Mouse (Mus musculus) lung, adult 2 months (tissue): ENCODE data around the gene Fut2. TPM values are rescaled to one million over a fixed set of nuclear protein-coding genes. Genes with fewer than 3 reads are reported as not detected.

Experiments used
- DNase-seq: peaks from one replicate; pipeline ENCODE4 v3.0.0; 2022
- H3K4me1 ChIP-seq: fragments of 200-500 bp; 2 replicates; pipeline ENCODE4 v1.6.1; 2011; ENCODE audit warnings: low read length; ENCODE audit not compliant: control insufficient read depth, insufficient read depth
- H3K4me3 ChIP-seq: fragments of 200-500 bp; replicated peaks from 2 replicates; pipeline ENCODE3; 2011; ENCODE audit warnings: low read depth, mild to moderate bottlenecking, control low read depth, low read length; ENCODE audit errors: extremely low read depth
- CTCF ChIP-seq: fragments of 200-500 bp; IDR thresholded peaks from 2 replicates; pipeline ENCODE4 v1.5.1; 2011; ENCODE audit warnings: mild to moderate bottlenecking, low read length, control low read depth; ENCODE audit not compliant: insufficient read depth
- POLR2A ChIP-seq: fragments of 200-500 bp; IDR thresholded peaks from 2 replicates; pipeline ENCODE4 v1.6.1; 2011; ENCODE audit warnings: low read depth, mild to moderate bottlenecking, control low read depth, low read length, borderline replicate concordance; ENCODE audit errors: extremely low read depth
- whole genome bisulfite sequencing: fragments of 180-500 bp; shearing (Covaris S2); methylation state at CpG from one replicate; pipeline ENCODE4 v1.1.7; 2018; 5-methylcytosine and 5-hydroxymethylcytosine counted together
- polyA plus RNA-seq: library from polyadenylated mRNA; depleted of rRNA; stranded (reverse); fragments of >200 nt; gene quantifications from 2 replicates; pipeline ENCODE4 v1.2.3, GENCODE M21; 2012; rRNA removed

Gene Fut2
- polyA plus RNA-seq, 1 experiment = 4.1 TPM

DNA sequence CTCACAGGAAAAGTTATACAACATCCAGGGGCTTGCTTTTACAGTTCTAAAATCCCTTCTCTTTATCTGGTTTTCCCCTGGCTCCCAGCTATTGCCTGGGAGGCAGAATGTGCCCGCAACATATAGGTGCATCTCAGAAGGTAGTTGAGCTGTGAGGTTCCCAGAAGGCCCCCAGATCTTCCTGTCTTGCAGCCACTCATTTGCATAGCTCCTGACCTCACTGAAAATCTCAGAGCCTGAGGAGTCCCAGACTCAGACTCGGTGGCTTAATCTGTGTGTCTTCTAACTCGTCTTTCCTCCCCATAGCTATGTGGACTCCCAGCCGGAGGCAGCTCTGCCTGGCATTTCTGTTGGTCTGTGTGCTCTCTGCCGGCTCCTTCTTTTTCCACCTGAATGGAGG, 47.9 kb downstream of the Fut2 start:
- 87% methylated on average over 5 of the region's 5 CpGs for WGBS

GRCm38 (mm10) chr7:45617042-45617695, 49.0 kb downstream of the Fut2 start, which contains the start of gene Fut1:
Fut1 (plus strand) TSS chr7:45617289.
- WGBS = 19% methylated on average over 31 of the region's 31 CpGs
- no peak for DNase-seq
- Histone ChIP-seq H3K4me1 (no peaks in the 10 kb centered on the region), H3K4me3 (no peak within 1 kb of the TSS)
- TF ChIP-seq POLR2A (no peak), CTCF (no peak)

More for the DNA sequence above, 47.9 kb downstream of the Fut2 start:
- Histone ChIP-seq H3K4me3 (no peak overlapping the region), H3K4me1 (no peaks in the 10 kb centered on the region)
- no peak for TF ChIP-seq CTCF
- TF ChIP-seq POLR2A = no peak
- no peak for DNase-seq

DNA sequence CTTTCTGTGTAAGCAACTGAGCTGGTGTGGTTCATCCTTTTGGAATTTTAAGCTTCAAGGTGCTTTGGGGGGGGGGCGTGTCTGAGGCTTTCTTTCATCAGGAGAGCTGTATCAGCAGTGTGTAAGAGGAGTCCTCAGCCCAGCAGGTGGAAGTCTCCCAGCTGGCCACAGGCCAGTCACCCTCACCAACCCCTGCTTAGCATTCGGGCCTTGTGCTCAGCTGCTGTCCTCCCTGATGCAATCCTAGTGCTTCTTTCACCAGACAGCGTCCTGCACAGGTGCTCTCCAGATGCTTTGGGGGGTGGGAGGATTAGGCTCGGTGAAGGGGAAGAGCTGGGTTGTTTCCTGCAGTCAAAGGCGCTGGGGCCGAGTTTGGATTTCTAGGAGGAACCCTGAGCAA, 49.9 kb downstream of the Fut2 start:
- TF ChIP-seq CTCF = no peak
- TF ChIP-seq POLR2A = no peak
- H3K4me3 ChIP-seq = no peak overlapping the region
- DNase-seq = no peak
- no peaks in the 10 kb centered on the region for H3K4me1 ChIP-seq
- 47% methylated on average over 6 of the region's 6 CpGs for WGBS

DNA sequence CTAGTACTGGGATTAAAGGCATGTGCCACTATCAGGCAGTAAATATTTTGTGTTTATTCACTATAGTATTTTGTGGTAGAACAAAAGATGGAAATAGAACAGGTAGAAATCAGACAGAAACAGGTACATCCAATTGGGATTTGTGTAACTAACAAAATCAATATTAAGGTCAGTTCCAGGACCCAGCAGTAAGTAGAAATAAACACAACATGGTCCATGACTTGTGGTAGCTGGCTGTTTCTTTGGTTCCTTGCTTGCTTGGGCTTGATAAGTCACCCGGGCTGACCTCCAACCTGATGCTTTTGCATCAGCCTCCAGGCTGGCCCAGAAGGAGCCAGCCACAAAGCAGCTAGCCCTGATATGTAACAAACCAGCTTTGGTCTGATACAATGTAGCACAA, 56.7 kb downstream of the Fut2 start:
- H3K4me1 ChIP-seq = no peaks in the 10 kb centered on the region
- 79% methylated on average over 1 of the region's 1 CpGs for WGBS
- DNase-seq = no peak
- TF ChIP-seq CTCF (no peak), POLR2A (no peak)
- no peak overlapping the region for H3K4me3 ChIP-seq

- WGBS = 53% methylated on average over 9 of the region's 9 CpGs
- no peak for DNase-seq
- TF ChIP-seq POLR2A = no peak
- TF ChIP-seq CTCF = no peak
- no peak overlapping the region for H3K4me3 ChIP-seq
- H3K4me1 ChIP-seq = no peaks in the 10 kb centered on the region
Observed at GRCm38 (mm10) chr7:45605704-45606289, 60.4 kb downstream of the Fut2 start.

DNA sequence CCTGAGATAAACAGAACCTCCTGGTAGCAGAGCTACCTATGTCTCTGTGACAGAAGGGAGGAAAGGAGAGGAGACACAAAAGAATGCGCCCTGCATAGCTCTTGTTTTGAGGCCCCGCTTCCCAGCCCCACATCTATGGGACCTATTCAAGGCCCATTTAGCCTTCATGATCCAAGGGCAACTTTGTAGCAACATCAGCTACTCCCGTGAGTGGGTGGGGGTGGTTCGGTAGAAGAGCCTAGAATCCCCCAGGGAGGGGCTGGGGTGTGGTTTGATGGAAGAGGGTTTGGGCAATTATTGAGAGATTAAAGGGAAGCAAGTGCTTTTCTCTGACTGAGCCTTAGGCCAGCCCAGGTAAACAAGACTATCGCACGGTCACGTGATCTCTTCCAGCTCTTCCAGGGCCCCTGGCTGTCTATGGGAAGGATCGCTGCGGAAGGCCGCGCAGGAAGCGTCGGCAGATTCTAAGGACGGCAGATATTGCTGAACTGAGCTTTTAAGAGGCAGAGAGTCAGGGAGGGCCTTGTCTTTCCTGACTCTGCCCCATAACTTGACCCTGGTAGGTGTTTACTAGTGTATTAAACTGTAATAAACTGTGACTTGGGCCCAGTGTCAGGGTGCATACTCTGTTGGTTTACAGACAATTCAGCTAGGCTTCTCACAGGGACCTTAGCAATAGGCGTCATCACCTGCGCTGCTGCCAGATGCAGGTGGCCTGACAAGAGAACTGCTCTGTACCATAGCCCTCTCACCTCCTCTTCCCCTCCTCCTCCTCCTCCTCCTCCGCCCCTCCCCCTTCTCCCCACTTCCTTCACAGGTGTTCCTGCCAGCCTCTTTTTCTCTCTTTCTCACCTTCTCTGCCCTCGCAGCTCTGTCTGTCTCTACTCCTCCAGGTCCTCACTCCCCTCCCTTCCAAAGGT, 67.0 kb downstream of the Fut2 start:
- H3K4me1 ChIP-seq = no peaks in the 10 kb centered on the region
- WGBS = 46% methylated on average over 18 of the region's 18 CpGs
- no peak for DNase-seq
- no peak overlapping the region for H3K4me3 ChIP-seq
- TF ChIP-seq POLR2A = no peak
- no peak for TF ChIP-seq CTCF

Other genes with a start within 250 kb of the Fut2 start
- gene Lhb, start 245.6 kb downstream of the Fut2 start, polyA plus RNA-seq = 26.5 and 33.4 TPM in 2 replicates
- 33.0 and 39.4 TPM in 2 replicates for gene Gys1, start 231.6 kb downstream of the Fut2 start, polyA plus RNA-seq
- gene Ruvbl2, start 228.3 kb downstream of the Fut2 start, polyA plus RNA-seq = 61.1 and 61.7 TPM in 2 replicates
- gene Ftl1, start 206.5 kb downstream of the Fut2 start, polyA plus RNA-seq = 2,878 and 3,367 TPM in 2 replicates
- gene Bax, start 199.5 kb downstream of the Fut2 start, polyA plus RNA-seq = 117 and 128 TPM in 2 replicates
- 0.11 and 0.17 TPM in 2 replicates for gene Tulp2, start 184.5 kb downstream of the Fut2 start, polyA plus RNA-seq
- not detected in 2 replicates for gene Gm45808, start 179.6 kb downstream of the Fut2 start, polyA plus RNA-seq
- gene Dhdh, start 177.6 kb downstream of the Fut2 start, polyA plus RNA-seq = 4.4 and 5.4 TPM in 2 replicates
- gene Nucb1, start 156.0 kb downstream of the Fut2 start, polyA plus RNA-seq = 420 and 430 TPM in 2 replicates
- gene Ppp1r15a, start 140.1 kb downstream of the Fut2 start, polyA plus RNA-seq = 58.6 and 73.7 TPM in 2 replicates
- gene Plekha4, start 140.1 kb downstream of the Fut2 start, polyA plus RNA-seq = 11.8 and 13.1 TPM in 2 replicates
- gene Hsd17b14, start 111.5 kb downstream of the Fut2 start, polyA plus RNA-seq = 2.1 and 3.0 TPM in 2 replicates
- gene Bcat2, start 96.2 kb downstream of the Fut2 start, polyA plus RNA-seq = 44.2 TPM in 2 replicates
- gene Fgf21, start 50.9 kb downstream of the Fut2 start, polyA plus RNA-seq = not detected in 2 replicates
- 0.78 TPM in 1 of 2 replicates, not detected in the other for gene Fut1, start 49.1 kb downstream of the Fut2 start, polyA plus RNA-seq
- 1.7 and 2.0 TPM in 2 replicates for gene Izumo1, start 44.6 kb downstream of the Fut2 start, polyA plus RNA-seq
- gene Rasip1, start 38.9 kb downstream of the Fut2 start, polyA plus RNA-seq = 139 and 181 TPM in 2 replicates
- gene Mamstr, start 26.4 kb downstream of the Fut2 start, polyA plus RNA-seq = 8.6 and 13.2 TPM in 2 replicates
- 5.5 and 7.7 TPM in 2 replicates for gene Ntn5, start 17.6 kb upstream of the Fut2 start, polyA plus RNA-seq
- gene Sec1, start 28.0 kb upstream of the Fut2 start, polyA plus RNA-seq = 3.7 and 4.5 TPM in 2 replicates
- gene Car11, start 33.4 kb upstream of the Fut2 start, polyA plus RNA-seq = 5.1 and 6.2 TPM in 2 replicates
- 43.1 and 133 TPM in 2 replicates for gene Dbp, start 38.7 kb upstream of the Fut2 start, polyA plus RNA-seq
- gene Rpl18, start 49.1 kb upstream of the Fut2 start, polyA plus RNA-seq = 1,119 and 1,194 TPM in 2 replicates
- gene Sphk2, start 51.6 kb upstream of the Fut2 start, polyA plus RNA-seq = 59.7 and 62.4 TPM in 2 replicates
- gene Fam83e, start 54.8 kb upstream of the Fut2 start, polyA plus RNA-seq = 12.2 and 15.0 TPM in 2 replicates
- gene Spaca4, start 59.4 kb upstream of the Fut2 start, polyA plus RNA-seq = not detected in 2 replicates
- gene Lmtk3, start 117.3 kb upstream of the Fut2 start, polyA plus RNA-seq = 0.70 and 1.5 TPM in 2 replicates
- 5.5 and 19.3 TPM in 2 replicates for gene Sult2b1, start 118.3 kb upstream of the Fut2 start, polyA plus RNA-seq
- 42.6 and 57.7 TPM in 2 replicates for gene Cyth2, start 148.2 kb upstream of the Fut2 start, polyA plus RNA-seq
- 0.43 and 0.49 TPM in 2 replicates for gene Kcnj14, start 158.4 kb upstream of the Fut2 start, polyA plus RNA-seq
- gene Grwd1, start 164.6 kb upstream of the Fut2 start, polyA plus RNA-seq = 7.9 and 11.8 TPM in 2 replicates
- 178 and 208 TPM in 2 replicates for gene Kdelr1, start 206.4 kb upstream of the Fut2 start, polyA plus RNA-seq
- 2.5 and 3.5 TPM in 2 replicates for gene Grin2d, start 212.0 kb upstream of the Fut2 start, polyA plus RNA-seq
- not detected in 2 replicates for gene Syngr4, start 230.3 kb upstream of the Fut2 start, polyA plus RNA-seq
- gene Tmem143, start 230.5 kb upstream of the Fut2 start, polyA plus RNA-seq = 35.5 and 41.9 TPM in 2 replicates